Mouse (Mus musculus): ENCODE data around the gene Slc25a17. TPM values are rescaled to one million over a fixed set of nuclear protein-coding genes. Genes with fewer than 3 reads are reported as not detected.

The Slc25a17 gene
- polyA plus RNA-seq, 1 experiment from 2014 or later = 122 TPM

DNA sequence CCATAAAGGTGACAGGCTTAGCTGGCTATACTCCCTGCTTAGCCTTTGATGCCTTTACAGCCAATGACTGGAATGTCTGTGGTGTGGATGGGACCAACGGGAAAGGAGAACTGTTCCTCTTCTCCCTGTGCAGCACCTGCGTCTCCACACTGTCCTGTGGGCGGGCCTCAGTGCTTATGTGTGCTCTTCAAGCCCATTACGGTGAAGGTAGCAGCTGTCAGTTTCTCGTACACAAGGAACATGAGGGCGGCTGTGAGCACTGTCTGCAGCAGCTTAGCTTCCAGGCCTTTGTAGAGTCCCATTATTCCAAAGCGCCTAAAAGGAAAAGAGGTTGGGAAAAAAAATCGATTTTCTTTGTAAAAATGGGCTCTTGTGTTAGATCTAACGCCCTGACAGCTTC lies 41.1 kb downstream of the Slc25a17 start:
- ATAC-seq (replicated peaks; ENCODE audit: low FRiP score) = no peak
- H3K36me3 ChIP-seq = peaks cover 85% of the 10 kb centered on the region
- 94% methylated on average over 9 of the region's 9 CpGs for WGBS
- no peak overlapping the region for H3K4me3 ChIP-seq (replicated peaks)
- no peak overlapping the region for H3K4me2 ChIP-seq
- H3K4me1 ChIP-seq = no peaks in the 10 kb centered on the region
- no peak overlapping the region for H3K27ac ChIP-seq
- H3K27me3 ChIP-seq = no peaks in the 10 kb centered on the region
- no peak overlapping the region for H3K9ac ChIP-seq
- H3K9me3 ChIP-seq (replicated peaks) = no peaks in the 10 kb centered on the region

DNA sequence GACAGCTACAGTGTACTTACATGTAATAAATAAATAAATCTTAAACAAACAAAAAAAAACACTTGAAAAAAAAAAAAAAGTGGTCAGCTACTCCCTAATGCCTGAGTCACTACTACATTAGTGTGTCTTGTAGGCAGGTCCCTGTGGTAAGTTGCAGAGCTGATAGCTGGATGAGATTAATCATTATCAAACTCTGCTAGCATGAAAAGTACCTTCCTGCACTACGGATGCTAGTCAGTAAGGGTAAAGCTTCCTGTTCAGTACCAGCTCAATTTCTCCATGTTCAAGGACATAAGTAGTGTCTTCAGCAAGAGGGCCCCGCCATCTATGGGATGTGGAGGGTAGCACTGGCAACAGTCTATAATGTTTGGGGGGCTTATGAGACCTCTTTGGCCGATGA lies 46.7 kb downstream of the Slc25a17 start:
- Histone ChIP-seq H3K4me3 (replicated peaks) (no peak overlapping the region), H3K27me3 (no peaks in the 10 kb centered on the region), H3K4me2 (no peak overlapping the region), H3K36me3 (peaks cover 35% of the 10 kb centered on the region), H3K9me3 (replicated peaks) (no peaks in the 10 kb centered on the region), H3K27ac (no peak overlapping the region), H3K9ac (no peak overlapping the region), H3K4me1 (no peaks in the 10 kb centered on the region)
- WGBS = 86% methylated on average over 3 of the region's 3 CpGs
- no peak for ATAC-seq (replicated peaks; ENCODE audit: low FRiP score)

GRCm38 (mm10) chr15:81311026-81311425 lies 49.6 kb downstream of the Slc25a17 start:
- H3K27ac ChIP-seq = no peak overlapping the region
- H3K4me2 ChIP-seq = no peak overlapping the region
- 53% methylated on average over 6 of the region's 6 CpGs for WGBS
- H3K9me3 ChIP-seq (replicated peaks) = no peaks in the 10 kb centered on the region
- H3K27me3 ChIP-seq = no peaks in the 10 kb centered on the region
- no peak overlapping the region for H3K9ac ChIP-seq
- H3K36me3 ChIP-seq = peaks cover 7% of the 10 kb centered on the region; the same call in 1 of the 2 replicates
- no peak for ATAC-seq (replicated peaks; ENCODE audit: low FRiP score)
- H3K4me1 ChIP-seq = no peaks in the 10 kb centered on the region
- H3K4me3 ChIP-seq (replicated peaks) = no peak overlapping the region

- H3K4me3 ChIP-seq (replicated peaks) = no peak overlapping the region
- WGBS = 89% methylated on average over 9 of the region's 9 CpGs
- H3K9me3 ChIP-seq (replicated peaks) = no peaks in the 10 kb centered on the region
- no peak for ATAC-seq (replicated peaks; ENCODE audit: low FRiP score)
- no peak overlapping the region for H3K4me2 ChIP-seq
- no peaks in the 10 kb centered on the region for H3K27me3 ChIP-seq
- H3K36me3 ChIP-seq = 0 out of 2 replicates have a peak, but pooled peaks cover 4% of the 10 kb centered on the region
- H3K9ac ChIP-seq = no peak overlapping the region
- H3K4me1 ChIP-seq = peaks cover 2% of the 10 kb centered on the region; the same call in 1 of the 2 replicates
- H3K27ac ChIP-seq = no peak overlapping the region
Measured at GRCm38 (mm10) chr15:81310353-81310752, 50.3 kb downstream of the Slc25a17 start.

DNA sequence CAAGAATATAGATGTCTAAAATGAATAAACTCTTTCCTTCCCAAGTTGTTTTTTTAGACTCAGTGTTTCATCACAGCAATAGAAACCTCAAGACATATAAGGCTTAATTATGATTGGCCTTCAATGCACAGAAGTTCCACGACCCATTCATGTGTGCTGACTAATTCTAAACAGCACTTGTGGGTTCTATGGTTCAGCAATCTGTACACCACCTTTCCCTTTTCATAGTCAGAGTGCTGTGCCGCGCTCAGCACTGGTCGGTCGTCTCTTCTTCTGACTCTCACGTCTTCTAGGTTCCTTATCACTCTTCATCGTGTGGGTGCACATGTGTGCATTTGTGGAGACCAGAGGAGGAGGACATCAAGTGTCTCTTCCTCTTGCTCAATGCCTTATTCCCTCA lies 52.6 kb downstream of the Slc25a17 start:
- no peak overlapping the region for H3K27ac ChIP-seq
- H3K9ac ChIP-seq = no peak overlapping the region
- H3K36me3 ChIP-seq = no peaks in the 10 kb centered on the region
- no peak for ATAC-seq (replicated peaks; ENCODE audit: low FRiP score)
- H3K4me3 ChIP-seq (replicated peaks) = no peak overlapping the region
- no peak overlapping the region for H3K4me2 ChIP-seq
- no peaks in the 10 kb centered on the region for H3K9me3 ChIP-seq (replicated peaks)
- H3K4me1 ChIP-seq = peaks cover 5% of the 10 kb centered on the region; the same call in 1 of the 2 replicates
- 97% methylated on average over 7 of the region's 7 CpGs for WGBS
- H3K27me3 ChIP-seq = no peaks in the 10 kb centered on the region

GRCm38 (mm10) chr15:81306501-81306900 lies 54.1 kb downstream of the Slc25a17 start:
- H3K4me3 ChIP-seq (replicated peaks) = no peak overlapping the region
- WGBS = 94% methylated on average over 6 of the region's 6 CpGs
- ATAC-seq (replicated peaks; ENCODE audit: low FRiP score) = no peak
- no peak overlapping the region for H3K4me2 ChIP-seq
- no peak overlapping the region for H3K27ac ChIP-seq
- no peaks in the 10 kb centered on the region for H3K9me3 ChIP-seq (replicated peaks)
- no peaks in the 10 kb centered on the region for H3K27me3 ChIP-seq
- H3K9ac ChIP-seq = no peak overlapping the region
- peaks cover 10% of the 10 kb centered on the region for H3K4me1 ChIP-seq
- no peaks in the 10 kb centered on the region for H3K36me3 ChIP-seq

- Histone ChIP-seq H3K27me3 (no peaks in the 10 kb centered on the region), H3K4me2 (no peak overlapping the region), H3K9ac (no peak overlapping the region), H3K36me3 (no peaks in the 10 kb centered on the region), H3K4me1 (peaks cover 19% of the 10 kb centered on the region), H3K4me3 (replicated peaks) (no peak overlapping the region), H3K9me3 (replicated peaks) (no peaks in the 10 kb centered on the region), H3K27ac (no peak overlapping the region)
- ATAC-seq (replicated peaks; ENCODE audit: low FRiP score) = no peak
- 37% methylated on average over 8 of the region's 8 CpGs for WGBS
Measured at GRCm38 (mm10) chr15:81305035-81305434, 55.6 kb downstream of the Slc25a17 start.

DNA sequence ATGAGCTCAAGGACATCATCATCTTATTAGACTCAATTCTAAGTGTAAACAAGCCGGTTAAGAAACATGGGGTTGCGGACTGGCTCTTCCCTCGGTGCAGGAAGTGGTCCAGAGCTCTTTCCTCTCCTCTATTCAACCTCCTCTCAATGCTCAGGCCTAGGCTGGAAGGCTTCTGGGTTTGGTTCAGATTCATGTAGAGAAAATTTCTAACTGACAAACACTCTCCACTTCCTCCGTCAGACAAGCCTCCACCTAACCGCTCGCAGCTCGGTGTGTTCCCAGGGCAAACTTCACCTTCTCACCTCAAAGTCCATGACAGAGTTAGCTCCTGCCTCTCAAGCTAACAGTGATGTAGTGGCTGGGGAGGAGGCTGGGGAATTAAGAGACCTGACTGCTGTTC lies 56.6 kb downstream of the Slc25a17 start:
- no peak overlapping the region for H3K4me2 ChIP-seq
- no peak overlapping the region for H3K27ac ChIP-seq
- no peaks in the 10 kb centered on the region for H3K9me3 ChIP-seq (replicated peaks)
- H3K27me3 ChIP-seq = no peaks in the 10 kb centered on the region
- 91% methylated on average over 7 of the region's 7 CpGs for WGBS
- H3K4me1 ChIP-seq = peaks cover 19% of the 10 kb centered on the region
- H3K36me3 ChIP-seq = no peaks in the 10 kb centered on the region
- ATAC-seq (replicated peaks; ENCODE audit: low FRiP score) = no peak
- H3K9ac ChIP-seq = no peak overlapping the region
- no peak overlapping the region for H3K4me3 ChIP-seq (replicated peaks)

GRCm38 (mm10) chr15:81302151-81302808 lies 58.3 kb downstream of the Slc25a17 start:
- Histone ChIP-seq H3K36me3 (no peaks in the 10 kb centered on the region), H3K9me3 (replicated peaks) (no peaks in the 10 kb centered on the region), H3K27ac (0 out of 2 replicates have a peak overlapping the region, but pooled peaks have one; percentile 39), H3K4me3 (replicated peaks) (no peak overlapping the region), H3K27me3 (no peaks in the 10 kb centered on the region), H3K4me2 (no peak overlapping the region), H3K9ac (no peak overlapping the region), H3K4me1 (peaks cover 19% of the 10 kb centered on the region)
- 55% methylated on average over 13 of the region's 13 CpGs for WGBS
- no peak for ATAC-seq (replicated peaks; ENCODE audit: low FRiP score)

DNA sequence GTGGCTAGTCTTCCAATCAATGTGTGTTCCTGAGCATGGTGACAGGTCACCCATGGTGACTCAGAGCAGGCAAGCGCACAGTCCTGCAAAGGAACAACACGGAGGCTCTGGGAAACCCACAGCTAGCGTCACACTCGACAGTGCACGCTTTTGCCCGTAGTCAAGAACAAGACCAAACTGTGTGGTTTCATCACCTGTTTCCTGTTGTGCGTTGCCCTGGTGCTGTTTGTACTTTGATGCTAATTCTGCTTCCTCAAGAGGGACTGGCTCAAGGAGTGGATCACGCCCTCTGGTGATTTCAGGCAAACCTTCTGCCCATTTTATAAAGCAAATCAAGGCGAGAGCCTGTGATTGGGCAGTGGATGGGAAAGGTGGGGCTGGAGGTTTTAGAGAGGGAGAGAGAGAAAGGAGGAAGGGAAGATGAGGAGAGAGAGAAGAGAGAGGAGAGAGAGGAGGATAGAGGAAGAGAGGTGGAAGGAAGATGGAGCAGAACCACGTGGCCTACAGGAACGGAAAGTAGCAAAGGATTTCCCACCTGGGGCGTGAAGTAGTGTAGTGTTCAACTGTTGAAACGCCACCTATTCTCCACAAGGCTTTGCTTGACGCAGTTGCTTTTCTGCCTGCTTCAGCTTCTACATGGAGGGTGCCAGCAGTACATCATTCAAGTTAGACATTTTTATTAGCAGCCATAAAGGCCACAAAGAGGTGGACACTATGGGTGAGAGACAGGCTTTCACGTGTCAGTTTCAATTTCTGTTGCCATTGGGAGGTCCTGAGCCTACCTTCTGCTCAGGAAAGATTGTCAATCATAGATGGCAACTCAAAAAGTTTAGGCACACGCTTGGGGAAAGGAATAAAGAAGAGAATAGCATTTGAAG lies 59.2 kb downstream of the Slc25a17 start:
- WGBS = 38% methylated on average over 16 of the region's 16 CpGs
- H3K9me3 ChIP-seq (replicated peaks) = no peaks in the 10 kb centered on the region
- 0 out of 2 replicates have a peak, but pooled peaks have one; percentile 31 for ATAC-seq (replicated peaks; ENCODE audit: low FRiP score)
- no peak overlapping the region for H3K4me2 ChIP-seq
- peak overlapping the region; percentile 39 for H3K27ac ChIP-seq
- peaks cover 19% of the 10 kb centered on the region for H3K4me1 ChIP-seq
- no peaks in the 10 kb centered on the region for H3K27me3 ChIP-seq
- no peak overlapping the region for H3K9ac ChIP-seq
- no peak overlapping the region for H3K4me3 ChIP-seq (replicated peaks)
- no peaks in the 10 kb centered on the region for H3K36me3 ChIP-seq

- Histone ChIP-seq H3K27ac (peak overlapping the region; percentile 33; the same call in 1 of the 2 replicates), H3K27me3 (no peaks in the 10 kb centered on the region), H3K9ac (no peak overlapping the region), H3K4me1 (peaks cover 19% of the 10 kb centered on the region), H3K4me2 (no peak overlapping the region), H3K9me3 (replicated peaks) (no peaks in the 10 kb centered on the region), H3K36me3 (no peaks in the 10 kb centered on the region), H3K4me3 (replicated peaks) (no peak overlapping the region)
- no peak; the same call in 1 of the 2 replicates for ATAC-seq (replicated peaks; ENCODE audit: low FRiP score)
- 63% methylated on average over 3 of the region's 3 CpGs for WGBS
Measured at GRCm38 (mm10) chr15:81300520-81301069, 60.0 kb downstream of the Slc25a17 start.

DNA sequence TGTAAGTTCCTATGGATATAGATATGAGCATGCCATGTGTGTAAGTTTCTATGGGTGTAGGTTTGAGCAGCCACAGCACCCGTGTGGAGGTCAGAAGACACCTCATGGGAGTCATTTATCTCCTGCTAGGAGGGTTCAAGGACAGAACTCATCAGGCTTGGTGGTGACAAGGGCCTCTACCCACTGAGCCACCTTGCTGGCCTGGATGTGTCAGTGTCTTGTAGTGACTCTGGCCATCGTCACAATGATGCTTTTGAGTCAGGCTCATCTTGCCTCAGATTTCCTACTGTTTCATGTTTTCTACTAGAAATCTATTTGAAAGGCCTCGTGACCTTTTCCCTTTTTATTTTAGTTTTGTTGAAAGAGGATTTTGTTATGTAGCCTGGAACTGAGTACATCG lies 61.1 kb downstream of the Slc25a17 start:
- Histone ChIP-seq H3K27me3 (no peaks in the 10 kb centered on the region), H3K4me2 (no peak overlapping the region), H3K27ac (no peak overlapping the region), H3K36me3 (no peaks in the 10 kb centered on the region), H3K4me1 (peaks cover 15% of the 10 kb centered on the region), H3K4me3 (replicated peaks) (no peak overlapping the region), H3K9ac (no peak overlapping the region), H3K9me3 (replicated peaks) (no peaks in the 10 kb centered on the region)
- WGBS = 87% methylated on average over 4 of the region's 4 CpGs
- ATAC-seq (replicated peaks; ENCODE audit: low FRiP score) = no peak
